Mouse (Mus musculus) brain, embryonic 14.5 days (tissue): Measurements from ENCODE around the gene Dact2.

Experiments
- CTCF ChIP-seq: fragments of 200-500 bp; IDR thresholded peaks from 2 replicates; pipeline ENCODE4 v1.5.1; 2012; ENCODE audit warnings: inconsistent platforms, mild to moderate bottlenecking, moderate library complexity, borderline replicate concordance; ENCODE audit not compliant: insufficient read depth, insufficient read length; ENCODE audit errors: extremely low read depth
- POLR2A ChIP-seq: fragments of 200-500 bp; IDR thresholded peaks from 2 replicates; pipeline ENCODE4 v1.6.1; 2012; ENCODE audit warnings: mild to moderate bottlenecking, inconsistent platforms, borderline replicate concordance; ENCODE audit not compliant: poor library complexity, insufficient read depth, insufficient read length, severe bottlenecking; ENCODE audit errors: extremely low read depth

GRCm38 (mm10) chr17:14233658-14234057, 29.6 kb upstream of the Dact2 start:
- peak; percentile 14; the same call in 1 of the 2 replicates for TF ChIP-seq CTCF
- no peak for TF ChIP-seq POLR2A
